Mouse (Mus musculus): ENCODE measurements around the gene Kdf1. TPM values are rescaled to one million over a fixed set of nuclear protein-coding genes. Genes with fewer than 3 reads are reported as not detected.
"Not testable (repeated sequence)": the region's sequence is repeated elsewhere in the genome, so short reads cannot be mapped to it uniquely, and the experiment has no call there.

The Kdf1 gene
- polyA plus RNA-seq, 1 experiment from 2014 or later = 21.4 TPM

DNA sequence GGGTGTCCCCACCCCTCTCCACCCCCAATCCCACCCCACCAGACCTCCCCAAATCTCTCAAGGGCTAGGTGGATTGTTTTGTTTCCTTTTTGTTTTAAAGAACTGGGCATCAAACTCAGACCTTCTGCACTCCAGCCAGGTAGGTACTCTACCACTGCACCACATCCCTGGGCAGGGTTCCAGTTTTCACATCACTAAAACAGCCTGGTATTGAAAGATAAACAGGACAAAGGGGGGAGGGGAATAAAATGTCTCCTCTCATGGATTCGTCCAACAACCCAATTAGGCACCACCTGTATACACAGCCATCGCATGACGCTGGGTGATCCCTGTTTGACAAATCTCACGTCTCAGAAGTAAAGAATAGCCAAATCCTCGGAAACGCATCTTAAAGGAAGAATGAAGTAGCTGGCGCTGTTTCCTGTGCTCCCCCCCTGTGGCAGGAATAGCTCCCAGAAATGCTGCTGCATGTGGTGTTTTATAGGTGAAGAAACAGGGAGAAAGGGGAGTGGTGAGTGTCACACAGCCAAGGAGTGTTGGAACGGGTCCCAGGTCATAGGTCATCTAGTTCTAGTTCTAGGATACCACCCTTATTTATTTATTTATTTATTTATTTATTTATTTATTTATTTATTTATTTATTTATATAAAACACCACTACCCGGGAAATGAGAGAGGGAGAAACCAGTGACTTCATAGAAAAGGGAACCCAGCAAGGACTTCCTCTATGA lies 13.8 kb upstream of the Kdf1 start:
- no peak overlapping the region for H3K27ac ChIP-seq (ENCODE audit: low read depth, low read length)
- no peak for ATAC-seq (ENCODE audit: low FRiP score, low TSS enrichment)
- peaks cover 17% of the 10 kb centered on the region for H3K27me3 ChIP-seq (ENCODE audit: control insufficient read depth, insufficient read depth, low read length)
- no peaks in the 10 kb centered on the region for H3K36me3 ChIP-seq (ENCODE audit: control insufficient read depth, insufficient read depth, low read length)
- no peak overlapping the region for H3K4me3 ChIP-seq (ENCODE audit: low read length)
- H3K9me3 ChIP-seq (ENCODE audit: control insufficient read depth, low read length) = no peaks in the 10 kb centered on the region
- H3K4me2 ChIP-seq (replicated peaks; ENCODE audit: low read depth, low read length) = no peak overlapping the region
- H3K4me1 ChIP-seq (ENCODE audit: control insufficient read depth, insufficient read depth, low read length) = no peaks in the 10 kb centered on the region
- H3K9ac ChIP-seq (ENCODE audit: low read depth, low read length) = no peak overlapping the region
- 64% methylated on average over 9 of the region's 9 CpGs for WGBS

- Histone ChIP-seq H3K4me3 (ENCODE audit: low read length) (no peak overlapping the region), H3K9ac (ENCODE audit: low read depth, low read length) (no peak overlapping the region), H3K4me1 (ENCODE audit: control insufficient read depth, insufficient read depth, low read length) (no peaks in the 10 kb centered on the region), H3K27me3 (ENCODE audit: control insufficient read depth, insufficient read depth, low read length) (peaks cover 2% of the 10 kb centered on the region), H3K36me3 (ENCODE audit: control insufficient read depth, insufficient read depth, low read length) (no peaks in the 10 kb centered on the region), H3K4me2 (replicated peaks; ENCODE audit: low read depth, low read length) (no peak overlapping the region), H3K9me3 (ENCODE audit: control insufficient read depth, low read length) (no peaks in the 10 kb centered on the region), H3K27ac (ENCODE audit: low read depth, low read length) (no peak overlapping the region)
- 71% methylated on average over 5 of the region's 5 CpGs for WGBS
- ATAC-seq (ENCODE audit: low FRiP score, low TSS enrichment) = no peak
These were observed 12.2 kb upstream of the Kdf1 start for GRCm38 (mm10) chr4:133506573-133506972.

DNA sequence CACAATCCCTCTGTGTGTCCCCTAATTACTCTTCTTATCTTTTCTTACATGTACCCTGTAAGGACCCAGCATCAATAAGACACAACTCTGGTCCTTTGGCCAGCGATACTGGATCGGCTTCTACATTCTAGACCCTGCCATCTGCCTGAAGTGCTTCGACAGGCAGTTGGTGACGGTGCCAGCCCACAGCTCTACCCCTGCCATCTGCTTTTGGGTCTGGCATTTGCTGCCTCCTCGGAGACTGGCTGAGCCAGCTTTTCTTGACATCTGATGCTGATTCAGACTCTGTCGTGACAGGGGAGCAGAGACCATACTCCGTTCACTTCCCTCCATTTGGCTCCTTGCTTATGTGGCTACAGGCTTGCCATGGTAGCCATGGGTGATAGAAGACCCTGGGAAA lies 9.8 kb upstream of the Kdf1 start:
- Histone ChIP-seq H3K36me3 (ENCODE audit: control insufficient read depth, insufficient read depth, low read length) (no peaks in the 10 kb centered on the region), H3K9me3 (ENCODE audit: control insufficient read depth, low read length) (no peaks in the 10 kb centered on the region), H3K4me3 (ENCODE audit: low read length) (no peak overlapping the region), H3K27me3 (ENCODE audit: control insufficient read depth, insufficient read depth, low read length) (no peaks in the 10 kb centered on the region; the same call in 1 of the 2 replicates), H3K4me2 (replicated peaks; ENCODE audit: low read depth, low read length) (no peak overlapping the region), H3K9ac (ENCODE audit: low read depth, low read length) (no peak overlapping the region), H3K4me1 (ENCODE audit: control insufficient read depth, insufficient read depth, low read length) (no peaks in the 10 kb centered on the region), H3K27ac (ENCODE audit: low read depth, low read length) (no peak overlapping the region)
- WGBS = 77% methylated on average over 7 of the region's 7 CpGs
- no peak for ATAC-seq (ENCODE audit: low FRiP score, low TSS enrichment)

DNA sequence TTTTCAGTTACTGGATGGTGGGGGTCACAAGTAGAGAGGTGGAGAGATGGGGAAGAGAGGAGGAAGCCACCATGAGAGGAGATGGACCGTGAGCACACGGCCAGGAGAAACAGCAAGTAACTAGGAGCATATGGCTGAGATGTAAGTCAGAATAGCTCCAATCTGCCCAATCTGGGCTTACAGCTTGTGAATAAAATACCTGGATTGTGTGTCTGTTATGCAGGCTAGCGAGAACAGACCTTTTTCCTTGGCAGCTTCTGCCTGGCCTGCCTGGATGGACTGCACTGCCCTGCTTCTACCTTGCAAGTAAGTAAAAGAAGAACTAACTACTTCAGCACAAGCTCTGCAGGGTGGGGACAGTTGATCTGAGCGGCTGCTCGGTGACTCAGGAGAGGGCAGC lies 7.7 kb upstream of the Kdf1 start:
- Histone ChIP-seq H3K27ac (ENCODE audit: low read depth, low read length) (no peak overlapping the region), H3K36me3 (ENCODE audit: control insufficient read depth, insufficient read depth, low read length) (no peaks in the 10 kb centered on the region), H3K27me3 (ENCODE audit: control insufficient read depth, insufficient read depth, low read length) (no peaks in the 10 kb centered on the region; the same call in 1 of the 2 replicates), H3K4me2 (replicated peaks; ENCODE audit: low read depth, low read length) (no peak overlapping the region), H3K4me1 (ENCODE audit: control insufficient read depth, insufficient read depth, low read length) (no peaks in the 10 kb centered on the region), H3K9ac (ENCODE audit: low read depth, low read length) (no peak overlapping the region), H3K9me3 (ENCODE audit: control insufficient read depth, low read length) (no peaks in the 10 kb centered on the region), H3K4me3 (ENCODE audit: low read length) (no peak overlapping the region)
- 80% methylated on average over 5 of the region's 5 CpGs for WGBS
- no peak for ATAC-seq (ENCODE audit: low FRiP score, low TSS enrichment)

DNA sequence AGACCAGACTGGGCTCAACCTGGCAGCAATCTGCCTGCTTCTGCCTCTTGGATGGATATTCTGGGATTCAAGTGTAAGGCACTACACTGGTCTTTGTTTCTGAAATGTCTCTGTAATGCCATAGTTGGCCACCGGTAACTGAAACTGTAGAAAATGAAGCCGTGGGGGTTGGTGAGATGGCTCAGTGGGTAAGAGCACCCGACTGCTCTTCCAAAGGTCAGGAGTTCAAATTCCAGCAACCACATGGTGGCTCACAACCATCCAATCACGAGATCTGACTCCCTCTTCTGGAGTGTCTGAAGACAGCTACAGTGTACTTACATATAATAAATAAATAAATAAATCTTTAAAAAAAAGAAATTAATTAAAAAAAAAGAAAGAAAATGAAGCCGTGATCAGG lies 6.3 kb upstream of the Kdf1 start:
- H3K4me3 ChIP-seq (ENCODE audit: low read length); H3K36me3 ChIP-seq (ENCODE audit: control insufficient read depth, insufficient read depth, low read length); H3K4me1 ChIP-seq (ENCODE audit: control insufficient read depth, insufficient read depth, low read length); H3K4me2 ChIP-seq (replicated peaks; ENCODE audit: low read depth, low read length); H3K9ac ChIP-seq (ENCODE audit: low read depth, low read length); H3K27ac ChIP-seq (ENCODE audit: low read depth, low read length); H3K9me3 ChIP-seq (ENCODE audit: control insufficient read depth, low read length); H3K27me3 ChIP-seq (ENCODE audit: control insufficient read depth, insufficient read depth, low read length): not testable (repeated sequence)
- WGBS = 40% methylated on average over 4 of the region's 5 CpGs
- ATAC-seq (ENCODE audit: low FRiP score, low TSS enrichment) = 0 out of 2 replicates have a peak, but pooled peaks have one; percentile 9

- H3K27ac ChIP-seq (ENCODE audit: low read depth, low read length) = no peak overlapping the region
- peaks cover 2% of the 10 kb centered on the region; the same call in 1 of the 2 replicates for H3K27me3 ChIP-seq (ENCODE audit: control insufficient read depth, insufficient read depth, low read length)
- H3K4me1 ChIP-seq (ENCODE audit: control insufficient read depth, insufficient read depth, low read length) = no peaks in the 10 kb centered on the region
- H3K9me3 ChIP-seq (ENCODE audit: control insufficient read depth, low read length) = no peaks in the 10 kb centered on the region
- WGBS = 13% methylated on average over 8 of the region's 8 CpGs
- no peak overlapping the region for H3K4me2 ChIP-seq (replicated peaks; ENCODE audit: low read depth, low read length)
- no peaks in the 10 kb centered on the region for H3K36me3 ChIP-seq (ENCODE audit: control insufficient read depth, insufficient read depth, low read length)
- ATAC-seq (ENCODE audit: low FRiP score, low TSS enrichment) = peak; percentile 61
- H3K4me3 ChIP-seq (ENCODE audit: low read length) = no peak overlapping the region
- H3K9ac ChIP-seq (ENCODE audit: low read depth, low read length) = no peak overlapping the region
These were observed 5.8 kb upstream of the Kdf1 start for GRCm38 (mm10) chr4:133512972-133513371.

GRCm38 (mm10) chr4:133519369-133519665 lies 554 bp downstream of the Kdf1 start:
- WGBS = 3% methylated on average over 25 of the region's 25 CpGs
- peaks cover 8% of the 10 kb centered on the region; the same call in 1 of the 2 replicates for H3K4me1 ChIP-seq (ENCODE audit: control insufficient read depth, insufficient read depth, low read length)
- peak overlapping the region; percentile 61 for H3K9ac ChIP-seq (ENCODE audit: low read depth, low read length)
- H3K4me2 ChIP-seq (replicated peaks; ENCODE audit: low read depth, low read length) = peak overlapping the region; percentile 51
- no peaks in the 10 kb centered on the region for H3K36me3 ChIP-seq (ENCODE audit: control insufficient read depth, insufficient read depth, low read length)
- peaks cover 27% of the 10 kb centered on the region for H3K27me3 ChIP-seq (ENCODE audit: control insufficient read depth, insufficient read depth, low read length)
- H3K9me3 ChIP-seq (ENCODE audit: control insufficient read depth, low read length) = no peaks in the 10 kb centered on the region
- peak overlapping the region; percentile 54 for H3K4me3 ChIP-seq (ENCODE audit: low read length)
- H3K27ac ChIP-seq (ENCODE audit: low read depth, low read length) = no peak overlapping the region; the same call in 1 of the 2 replicates
- peak; percentile 62 for ATAC-seq (ENCODE audit: low FRiP score, low TSS enrichment)

- H3K4me1 ChIP-seq (ENCODE audit: control insufficient read depth, insufficient read depth, low read length) = peaks cover 8% of the 10 kb centered on the region; the same call in 1 of the 2 replicates
- ATAC-seq (ENCODE audit: low FRiP score, low TSS enrichment) = no peak
- no peak overlapping the region for H3K27ac ChIP-seq (ENCODE audit: low read depth, low read length)
- no peak overlapping the region for H3K4me3 ChIP-seq (ENCODE audit: low read length)
- H3K36me3 ChIP-seq (ENCODE audit: control insufficient read depth, insufficient read depth, low read length) = no peaks in the 10 kb centered on the region
- H3K4me2 ChIP-seq (replicated peaks; ENCODE audit: low read depth, low read length) = no peak overlapping the region
- H3K9ac ChIP-seq (ENCODE audit: low read depth, low read length) = no peak overlapping the region
- peaks cover 27% of the 10 kb centered on the region for H3K27me3 ChIP-seq (ENCODE audit: control insufficient read depth, insufficient read depth, low read length)
- 36% methylated on average over 2 of the region's 2 CpGs for WGBS
- no peaks in the 10 kb centered on the region for H3K9me3 ChIP-seq (ENCODE audit: control insufficient read depth, low read length)
These were observed 2.7 kb downstream of the Kdf1 start for GRCm38 (mm10) chr4:133521502-133521901.

GRCm38 (mm10) chr4:133527788-133528187 lies 9.0 kb downstream of the Kdf1 start:
- ATAC-seq (ENCODE audit: low FRiP score, low TSS enrichment) = no peak
- Histone ChIP-seq H3K4me2 (replicated peaks; ENCODE audit: low read depth, low read length) (no peak overlapping the region), H3K36me3 (ENCODE audit: control insufficient read depth, insufficient read depth, low read length) (peaks cover 43% of the 10 kb centered on the region), H3K27ac (ENCODE audit: low read depth, low read length) (no peak overlapping the region), H3K9ac (ENCODE audit: low read depth, low read length) (no peak overlapping the region), H3K4me1 (ENCODE audit: control insufficient read depth, insufficient read depth, low read length) (no peaks in the 10 kb centered on the region), H3K4me3 (ENCODE audit: low read length) (no peak overlapping the region), H3K27me3 (ENCODE audit: control insufficient read depth, insufficient read depth, low read length) (no peaks in the 10 kb centered on the region), H3K9me3 (ENCODE audit: control insufficient read depth, low read length) (no peaks in the 10 kb centered on the region)
- WGBS = 70% methylated on average over 16 of the region's 16 CpGs

All from kidney, embryonic 14.5 days (tissue).